Mouse (Mus musculus): ENCODE results near the gene Dcst2.
A peak's percentile ranks its signal among the peaks of the same experiment; 100 is the strongest.

GRCm38 (mm10) chr3:89411490-89412393 is 50.0 kb downstream of the Dcst2 start, which contains the start of gene Flad1:
- TF ChIP-seq SMC3 (IDR thresholded peaks at IDR 0.05; ENCODE audit: low read depth, low read length) (no peak), CTCF (IDR thresholded peaks at IDR 0.05 in 2 of 3, conservative IDR thresholded peaks at IDR 0.05 in 1 of 3; ENCODE audit: control insufficient read depth in 1 of 3, insufficient read depth in 1 of 3, low read depth in 2 of 3, low read length in 3 of 3, poor library complexity in 1 of 3, severe bottlenecking in 1 of 3) (no peak), SIN3A (IDR thresholded peaks at IDR 0.05; ENCODE audit: low read length) (peak; percentile 99), EP300 (IDR thresholded peaks at IDR 0.05; ENCODE audit: low read depth in 1 of 2, low read length in 2 of 2) (no peak)
